Mouse (Mus musculus): ENCODE results near the gene Kank3. TPM values are rescaled to one million over a fixed set of nuclear protein-coding genes. Genes with fewer than 3 reads are reported as not detected.
A peak's percentile ranks its signal among the peaks of the same experiment; 100 is the strongest.

Gene Kank3
- polyA plus RNA-seq, 1 experiment from 2014 or later = 44.7 TPM

- no peak for DNase-seq (ENCODE audit: low spot score)
- no peak overlapping the region for H3K4me3 ChIP-seq (replicated peaks; ENCODE audit: low read length)
- no peaks in the 10 kb centered on the region for H3K9me3 ChIP-seq (ENCODE audit: control insufficient read depth, low read length)
- no peak overlapping the region for H3K4me2 ChIP-seq (replicated peaks)
- WGBS = 78% methylated on average over 1 of the region's 1 CpGs
- no peak for ATAC-seq (ENCODE audit: low FRiP score)
- H3K9ac ChIP-seq = no peak overlapping the region
- H3K36me3 ChIP-seq (replicated peaks; ENCODE audit: control insufficient read depth, insufficient read depth) = no peaks in the 10 kb centered on the region
- H3K27me3 ChIP-seq (ENCODE audit: control insufficient read depth, insufficient read depth, low read length) = no peaks in the 10 kb centered on the region
- no peaks in the 10 kb centered on the region for H3K4me1 ChIP-seq (replicated peaks; ENCODE audit: control insufficient read depth, insufficient read depth, low read length)
- no peak overlapping the region for H3K27ac ChIP-seq
Measured at GRCm38 (mm10) chr17:33799277-33799676, 11.0 kb upstream of the Kank3 start.

DNA sequence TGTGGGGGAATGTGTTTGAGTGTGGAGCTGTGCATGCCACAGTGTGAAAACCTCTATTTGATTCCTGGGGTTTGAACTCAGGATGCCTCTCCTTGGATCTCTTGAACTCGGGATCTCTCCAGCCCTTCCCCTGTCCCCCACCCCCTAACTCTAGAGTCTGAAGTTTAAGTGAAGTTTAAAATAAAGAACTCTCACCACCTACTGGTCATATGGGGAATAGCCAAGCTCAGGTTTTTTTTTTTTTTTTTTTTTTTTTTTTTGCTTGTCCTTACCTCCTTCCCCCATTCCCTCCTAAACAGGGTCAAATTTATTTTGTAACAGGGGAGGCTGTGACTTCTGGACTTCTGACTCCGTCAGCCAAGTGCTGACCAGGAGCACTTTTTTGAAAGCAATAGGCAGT is 8.1 kb upstream of the Kank3 start:
- H3K27me3 ChIP-seq (ENCODE audit: control insufficient read depth, insufficient read depth, low read length) = no peaks in the 10 kb centered on the region
- ATAC-seq (ENCODE audit: low FRiP score) = no peak
- no peaks in the 10 kb centered on the region for H3K4me1 ChIP-seq (replicated peaks; ENCODE audit: control insufficient read depth, insufficient read depth, low read length)
- no peak overlapping the region for H3K4me3 ChIP-seq (replicated peaks; ENCODE audit: low read length)
- H3K9me3 ChIP-seq (ENCODE audit: control insufficient read depth, low read length) = no peaks in the 10 kb centered on the region
- H3K36me3 ChIP-seq (replicated peaks; ENCODE audit: control insufficient read depth, insufficient read depth) = no peaks in the 10 kb centered on the region
- H3K9ac ChIP-seq = no peak overlapping the region
- DNase-seq (ENCODE audit: low spot score) = no peak
- no peak overlapping the region for H3K4me2 ChIP-seq (replicated peaks)
- no peak overlapping the region for H3K27ac ChIP-seq
- 3% methylated on average over 2 of the region's 2 CpGs for WGBS

DNA sequence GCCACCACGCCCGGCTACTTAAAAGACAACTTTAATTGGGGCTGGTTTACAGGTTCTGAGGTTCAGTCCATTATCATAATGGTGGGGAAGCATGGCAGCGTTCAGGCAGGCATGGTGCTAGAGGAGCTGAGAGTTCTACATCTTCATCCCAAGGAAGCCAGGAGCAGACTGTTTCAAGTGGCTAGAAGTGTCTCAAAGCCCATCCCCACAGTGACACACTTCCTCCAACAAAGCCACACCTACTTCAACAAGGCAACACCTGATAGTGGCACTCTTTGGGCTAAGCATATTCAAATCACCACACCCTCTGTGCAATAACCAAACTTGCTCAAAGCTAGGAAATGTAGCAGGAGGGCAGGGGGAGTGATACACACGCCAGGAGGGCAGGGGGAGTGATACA is 6.1 kb upstream of the Kank3 start:
- 62% methylated on average over 4 of the region's 4 CpGs for WGBS
- ATAC-seq (ENCODE audit: low FRiP score) (no peak), DNase-seq (ENCODE audit: low spot score) (no peak)
- Histone ChIP-seq H3K4me2 (replicated peaks) (no peak overlapping the region), H3K4me3 (replicated peaks; ENCODE audit: low read length) (no peak overlapping the region), H3K36me3 (replicated peaks; ENCODE audit: control insufficient read depth, insufficient read depth) (no peaks in the 10 kb centered on the region), H3K4me1 (replicated peaks; ENCODE audit: control insufficient read depth, insufficient read depth, low read length) (no peaks in the 10 kb centered on the region), H3K9me3 (ENCODE audit: control insufficient read depth, low read length) (no peaks in the 10 kb centered on the region), H3K9ac (no peak overlapping the region), H3K27ac (no peak overlapping the region), H3K27me3 (ENCODE audit: control insufficient read depth, insufficient read depth, low read length) (no peaks in the 10 kb centered on the region; the same call in 1 of the 2 replicates)

DNA sequence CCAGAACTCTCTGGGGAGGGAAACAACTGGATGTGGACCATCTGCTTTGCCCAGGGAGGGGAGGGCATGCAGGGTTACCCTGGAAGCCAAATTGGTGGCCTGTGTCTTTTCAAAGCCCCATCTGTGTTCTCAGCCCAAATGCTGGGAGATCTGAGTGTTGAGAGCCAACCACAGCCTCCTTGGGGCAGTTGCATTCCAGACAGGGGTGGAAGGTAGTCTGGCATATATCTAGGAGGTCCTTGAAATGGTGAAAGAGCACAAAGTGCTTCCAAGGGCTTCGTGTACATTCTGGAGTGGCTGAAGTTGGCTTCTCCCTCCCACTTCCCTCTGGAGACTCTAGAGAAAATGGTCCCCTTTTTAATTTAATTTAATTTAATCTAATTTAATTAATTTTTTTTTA is 5.6 kb upstream of the Kank3 start:
- Histone ChIP-seq H3K36me3 (replicated peaks; ENCODE audit: control insufficient read depth, insufficient read depth) (no peaks in the 10 kb centered on the region), H3K27ac (no peak overlapping the region), H3K9me3 (ENCODE audit: control insufficient read depth, low read length) (no peaks in the 10 kb centered on the region), H3K4me3 (replicated peaks; ENCODE audit: low read length) (no peak overlapping the region), H3K4me1 (replicated peaks; ENCODE audit: control insufficient read depth, insufficient read depth, low read length) (no peaks in the 10 kb centered on the region), H3K9ac (no peak overlapping the region), H3K4me2 (replicated peaks) (no peak overlapping the region), H3K27me3 (ENCODE audit: control insufficient read depth, insufficient read depth, low read length) (no peaks in the 10 kb centered on the region; the same call in 1 of the 2 replicates)
- ATAC-seq (ENCODE audit: low FRiP score) (no peak), DNase-seq (ENCODE audit: low spot score) (no peak)
- WGBS = 68% methylated on average over 1 of the region's 1 CpGs

DNA sequence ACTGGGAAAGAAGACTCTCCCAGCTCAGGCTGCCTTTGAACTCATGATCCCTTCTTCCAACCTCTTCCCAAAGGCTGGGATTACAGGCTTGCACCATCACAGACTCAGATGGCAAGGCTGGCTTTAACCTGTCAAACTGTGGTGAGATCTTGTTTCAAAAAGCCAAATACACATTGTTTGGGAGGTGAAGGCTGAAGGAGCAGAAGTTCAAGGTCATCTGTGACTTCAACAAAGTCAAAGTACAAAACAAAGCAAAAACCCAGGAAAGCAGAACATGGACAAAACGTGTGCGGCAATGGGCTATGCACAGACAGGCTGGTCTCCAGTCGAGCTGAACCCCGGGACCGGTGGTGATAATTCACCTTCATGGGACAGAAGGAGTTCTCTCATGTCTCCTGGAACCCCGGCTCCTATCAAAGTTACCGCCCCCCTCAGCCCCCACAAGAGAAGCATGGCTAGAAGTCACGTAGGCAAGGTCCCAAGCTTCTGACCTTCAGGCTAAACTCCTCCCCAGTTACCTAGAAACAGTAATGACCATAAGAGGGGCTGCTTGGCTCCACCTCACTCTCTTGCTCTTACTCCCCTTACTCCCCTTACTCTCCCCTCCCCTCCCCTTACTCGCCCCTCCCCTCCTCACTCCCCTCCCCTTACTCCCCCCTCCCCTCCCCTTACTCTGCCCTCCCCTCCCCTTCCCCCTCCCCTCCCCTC is 3.0 kb upstream of the Kank3 start:
- H3K4me1 ChIP-seq (replicated peaks; ENCODE audit: control insufficient read depth, insufficient read depth, low read length) = peaks cover 7% of the 10 kb centered on the region
- H3K4me3 ChIP-seq (replicated peaks; ENCODE audit: low read length) = no peak overlapping the region
- no peak for DNase-seq (ENCODE audit: low spot score)
- no peaks in the 10 kb centered on the region for H3K36me3 ChIP-seq (replicated peaks; ENCODE audit: control insufficient read depth, insufficient read depth)
- no peaks in the 10 kb centered on the region for H3K9me3 ChIP-seq (ENCODE audit: control insufficient read depth, low read length)
- no peak for ATAC-seq (ENCODE audit: low FRiP score)
- H3K27me3 ChIP-seq (ENCODE audit: control insufficient read depth, insufficient read depth, low read length) = peaks cover 4% of the 10 kb centered on the region; the same call in 1 of the 2 replicates
- H3K4me2 ChIP-seq (replicated peaks) = no peak overlapping the region
- no peak overlapping the region for H3K27ac ChIP-seq
- H3K9ac ChIP-seq = no peak overlapping the region
- 70% methylated on average over 8 of the region's 9 CpGs for WGBS

DNA sequence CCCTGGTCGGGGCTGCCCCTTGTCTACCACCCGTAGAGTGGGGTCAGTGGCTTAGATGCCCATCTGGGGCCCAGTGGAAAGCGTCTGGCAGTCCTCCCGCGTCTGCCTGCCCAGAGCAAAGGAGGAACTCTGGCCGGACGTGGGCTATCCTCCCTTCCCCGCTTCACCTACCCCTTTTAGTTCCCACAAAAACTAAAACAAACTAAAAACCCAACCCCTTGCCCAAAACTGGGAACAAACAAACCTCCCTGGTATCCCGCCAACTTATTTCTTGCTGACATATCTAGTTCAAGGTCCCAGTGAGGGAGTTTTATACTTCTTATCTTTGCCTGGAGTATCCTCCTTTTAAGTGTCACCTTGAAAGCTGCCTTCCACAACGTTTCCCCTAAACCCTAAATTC is 2.1 kb upstream of the Kank3 start:
- Histone ChIP-seq H3K27me3 (ENCODE audit: control insufficient read depth, insufficient read depth, low read length) (peaks cover 4% of the 10 kb centered on the region; the same call in 1 of the 2 replicates), H3K4me1 (replicated peaks; ENCODE audit: control insufficient read depth, insufficient read depth, low read length) (peaks cover 7% of the 10 kb centered on the region), H3K4me2 (replicated peaks) (no peak overlapping the region), H3K9me3 (ENCODE audit: control insufficient read depth, low read length) (no peaks in the 10 kb centered on the region), H3K9ac (no peak overlapping the region), H3K27ac (no peak overlapping the region), H3K4me3 (replicated peaks; ENCODE audit: low read length) (no peak overlapping the region), H3K36me3 (replicated peaks; ENCODE audit: control insufficient read depth, insufficient read depth) (no peaks in the 10 kb centered on the region)
- no peak for DNase-seq (ENCODE audit: low spot score)
- WGBS = 44% methylated on average over 10 of the region's 10 CpGs
- ATAC-seq (ENCODE audit: low FRiP score) = no peak

DNA sequence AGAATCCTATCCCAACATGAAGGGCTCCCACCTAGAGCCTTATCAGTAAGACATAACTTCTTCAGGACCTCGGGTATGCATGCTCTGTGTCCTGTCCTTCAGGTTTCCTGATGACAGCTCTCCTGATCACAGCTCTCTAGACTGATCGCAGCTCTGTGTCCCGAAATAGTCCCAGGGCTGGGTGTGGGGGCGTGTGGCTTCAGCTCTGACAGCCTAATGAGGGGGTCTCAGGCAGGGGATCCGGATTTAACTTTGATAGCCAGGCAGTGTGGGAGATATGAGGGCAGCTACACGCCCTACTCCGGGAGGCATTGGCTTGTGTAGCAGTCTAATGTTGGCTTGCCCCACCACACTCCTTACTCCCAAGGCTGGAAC is 810 bp downstream of the Kank3 start:
- WGBS = 38% methylated on average over 7 of the region's 7 CpGs

GRCm38 (mm10) chr17:33812475-33812874 is 2.2 kb downstream of the Kank3 start:
- H3K36me3 ChIP-seq (replicated peaks; ENCODE audit: control insufficient read depth, insufficient read depth) = no peaks in the 10 kb centered on the region
- H3K4me2 ChIP-seq (replicated peaks) = no peak overlapping the region
- DNase-seq (ENCODE audit: low spot score) (no peak), ATAC-seq (ENCODE audit: low FRiP score) (no peak)
- H3K9ac ChIP-seq = no peak overlapping the region
- 63% methylated on average over 3 of the region's 3 CpGs for WGBS
- H3K27ac ChIP-seq = no peak overlapping the region
- H3K4me1 ChIP-seq (replicated peaks; ENCODE audit: control insufficient read depth, insufficient read depth, low read length) = peaks cover 7% of the 10 kb centered on the region
- H3K27me3 ChIP-seq (ENCODE audit: control insufficient read depth, insufficient read depth, low read length) = peaks cover 4% of the 10 kb centered on the region; the same call in 1 of the 2 replicates
- H3K9me3 ChIP-seq (ENCODE audit: control insufficient read depth, low read length) = no peaks in the 10 kb centered on the region
- no peak overlapping the region for H3K4me3 ChIP-seq (replicated peaks; ENCODE audit: low read length)

More for the DNA sequence above, 810 bp downstream of the Kank3 start:
- H3K27me3 ChIP-seq (ENCODE audit: control insufficient read depth, insufficient read depth, low read length) = peaks cover 4% of the 10 kb centered on the region; the same call in 1 of the 2 replicates
- H3K9ac ChIP-seq = peak overlapping the region; percentile 52; the same call in 1 of the 2 replicates
- peaks cover 7% of the 10 kb centered on the region for H3K4me1 ChIP-seq (replicated peaks; ENCODE audit: control insufficient read depth, insufficient read depth, low read length)
- H3K9me3 ChIP-seq (ENCODE audit: control insufficient read depth, low read length) = no peaks in the 10 kb centered on the region
- H3K4me2 ChIP-seq (replicated peaks) = peak overlapping the region; percentile 79
- H3K4me3 ChIP-seq (replicated peaks; ENCODE audit: low read length) = peak overlapping the region; percentile 56
- no peak overlapping the region for H3K27ac ChIP-seq
- DNase-seq (ENCODE audit: low spot score) (no peak), ATAC-seq (ENCODE audit: low FRiP score) (peak; percentile 7; the same call in 1 of the 2 replicates)
- no peaks in the 10 kb centered on the region for H3K36me3 ChIP-seq (replicated peaks; ENCODE audit: control insufficient read depth, insufficient read depth)

GRCm38 (mm10) chr17:33812990-33813389 is 2.7 kb downstream of the Kank3 start:
- Histone ChIP-seq H3K36me3 (replicated peaks; ENCODE audit: control insufficient read depth, insufficient read depth) (no peaks in the 10 kb centered on the region), H3K27ac (no peak overlapping the region), H3K9me3 (ENCODE audit: control insufficient read depth, low read length) (no peaks in the 10 kb centered on the region), H3K9ac (no peak overlapping the region), H3K27me3 (ENCODE audit: control insufficient read depth, insufficient read depth, low read length) (peaks cover 4% of the 10 kb centered on the region; the same call in 1 of the 2 replicates), H3K4me1 (replicated peaks; ENCODE audit: control insufficient read depth, insufficient read depth, low read length) (peaks cover 9% of the 10 kb centered on the region), H3K4me2 (replicated peaks) (no peak overlapping the region), H3K4me3 (replicated peaks; ENCODE audit: low read length) (no peak overlapping the region)
- ATAC-seq (ENCODE audit: low FRiP score) = no peak
- 67% methylated on average over 4 of the region's 4 CpGs for WGBS
- DNase-seq (ENCODE audit: low spot score) = no peak

Measured in hindbrain, embryonic 14.5 days (tissue).